Mouse (Mus musculus) layer of hippocampus, postnatal 14 days (tissue): Measurements from ENCODE around the gene Tmem266. TPM values are rescaled to one million over a fixed set of nuclear protein-coding genes. Genes with fewer than 3 reads are reported as not detected.

Experiments used
- DNase-seq, 2 experiments: peaks; one replicate each; pipeline ENCODE4 v3.0.0; 2021 to 2022; ENCODE audit warnings: low spot score in 2 of 2, mixed read lengths in 1 of 2
- total RNA-seq, 2 experiments: library from RNA; stranded (reverse); gene quantifications; 2 replicates each; pipeline ENCODE4 v1.2.3; 2021

Tmem266 gene
- total RNA-seq, 2 experiments from 2014 or later: 5.7 to 7.5 TPM

GRCm38 (mm10) chr9:55328151-55328918, 1.6 kb downstream of the Tmem266 start:
- no peak for DNase-seq

GRCm38 (mm10) chr9:55329401-55329800, 2.7 kb downstream of the Tmem266 start:
- DNase-seq: no peak

- no peak for DNase-seq
Measured at GRCm38 (mm10) chr9:55332476-55332875, 5.8 kb downstream of the Tmem266 start.

GRCm38 (mm10) chr9:55332949-55333348, 6.2 kb downstream of the Tmem266 start:
- DNase-seq: peak in 1 of 2 experiments; percentile 36

GRCm38 (mm10) chr9:55344165-55344564, 17.5 kb downstream of the Tmem266 start:
- DNase-seq: no peak

- no peak for DNase-seq
Measured at GRCm38 (mm10) chr9:55345332-55345731, 18.6 kb downstream of the Tmem266 start.

- no peak for DNase-seq
Measured at GRCm38 (mm10) chr9:55348664-55349063, 22.0 kb downstream of the Tmem266 start.

GRCm38 (mm10) chr9:55354686-55355085, 28.0 kb downstream of the Tmem266 start:
- DNase-seq: no peak

GRCm38 (mm10) chr9:55355270-55355834, 28.6 kb downstream of the Tmem266 start:
- no peak for DNase-seq

GRCm38 (mm10) chr9:55357164-55357563, 30.5 kb downstream of the Tmem266 start:
- no peak for DNase-seq

- no peak for DNase-seq
Measured at GRCm38 (mm10) chr9:55360372-55360771, 33.7 kb downstream of the Tmem266 start.

- no peak for DNase-seq
Measured at GRCm38 (mm10) chr9:55360861-55361260, 34.1 kb downstream of the Tmem266 start.

- DNase-seq: no peak
Measured at GRCm38 (mm10) chr9:55361969-55362368, 35.3 kb downstream of the Tmem266 start.

GRCm38 (mm10) chr9:55363707-55364106, 37.0 kb downstream of the Tmem266 start:
- DNase-seq: no peak

GRCm38 (mm10) chr9:55368011-55368410, 41.3 kb downstream of the Tmem266 start:
- no peak for DNase-seq

- DNase-seq: no peak
Measured at GRCm38 (mm10) chr9:55371908-55372307, 45.2 kb downstream of the Tmem266 start.

- DNase-seq: no peak
Measured at GRCm38 (mm10) chr9:55377603-55378250, 51.0 kb downstream of the Tmem266 start.

- no peak for DNase-seq
Measured at GRCm38 (mm10) chr9:55381456-55381855, 54.7 kb downstream of the Tmem266 start.

GRCm38 (mm10) chr9:55382441-55382840, 55.7 kb downstream of the Tmem266 start:
- peak in 1 of 2 experiments; percentile 24 for DNase-seq

- no peak for DNase-seq
Measured at GRCm38 (mm10) chr9:55386117-55386516, 59.4 kb downstream of the Tmem266 start.

- DNase-seq: no peak
Measured at GRCm38 (mm10) chr9:55387862-55388505, 61.3 kb downstream of the Tmem266 start.
